Mouse (Mus musculus) neural tube, embryonic 13.5 days (tissue): ENCODE measurements around the gene Coq9. TPM values are rescaled to one million over a fixed set of nuclear protein-coding genes. Genes with fewer than 3 reads are reported as not detected.
"Not testable (repeated sequence)": the region's sequence is repeated elsewhere in the genome, so short reads cannot be mapped to it uniquely, and the experiment has no call there.

Source experiments
- ATAC-seq: fragments of 200-750 bp; cut with Nextera tagmentation; 2 replicates; pipeline ENCODE4 v1.8.0; 2017; ENCODE audit warnings: low read depth, mild to moderate bottlenecking, moderate TSS enrichment, moderate library complexity
- H3K27ac ChIP-seq: fragments of 300-500 bp; sonication (generic); replicated peaks from 2 replicates; pipeline ENCODE4 v1.5.1; 2015; ENCODE audit warnings: moderate library complexity, mild to moderate bottlenecking, inconsistent platforms
- H3K27me3 ChIP-seq: fragments of 300-500 bp; sonication (generic); 2 replicates; pipeline ENCODE4 v1.6.1; 2015; ENCODE audit warnings: mild to moderate bottlenecking, inconsistent platforms
- H3K36me3 ChIP-seq: fragments of 300-500 bp; sonication (generic); 2 replicates; pipeline ENCODE4 v1.6.1; 2015; ENCODE audit warnings: mild to moderate bottlenecking, inconsistent platforms
- H3K4me1 ChIP-seq: fragments of 300-500 bp; sonication (generic); replicated peaks from 2 replicates; pipeline ENCODE4 v1.6.1; 2015; ENCODE audit warnings: inconsistent platforms
- H3K4me2 ChIP-seq: fragments of 300-500 bp; sonication (generic); 2 replicates; pipeline ENCODE4 v1.6.1; 2015; ENCODE audit warnings: inconsistent platforms, mild to moderate bottlenecking, moderate library complexity
- H3K4me3 ChIP-seq: fragments of 300-500 bp; sonication (generic); 2 replicates; pipeline ENCODE4 v1.5.1; 2015; ENCODE audit warnings: mild to moderate bottlenecking, inconsistent platforms
- H3K9ac ChIP-seq: fragments of 300-500 bp; sonication (generic); 2 replicates; pipeline ENCODE4 v1.6.1; 2015; ENCODE audit warnings: moderate library complexity, mild to moderate bottlenecking, inconsistent platforms
- H3K9me3 ChIP-seq: fragments of 300-500 bp; sonication (generic); 2 replicates; pipeline ENCODE4 v1.6.1; 2016; ENCODE audit warnings: inconsistent platforms
- WGBS: fragments of 180-500 bp; shearing (Covaris S2); methylation state at CpG from one replicate; pipeline ENCODE4 v1.1.7; 2015; 5-methylcytosine and 5-hydroxymethylcytosine counted together
- polyA plus RNA-seq: library from polyadenylated mRNA; unstranded; fragments of >200 nt; fragmentation: Nextera tagmentation; extraction: Ambion mirVana; gene quantifications from 2 replicates; pipeline ENCODE4 v1.2.1, GENCODE M21; 2015

Coq9 gene
- polyA plus RNA-seq, 1 experiment from 2014 or later = 64.4 TPM

DNA sequence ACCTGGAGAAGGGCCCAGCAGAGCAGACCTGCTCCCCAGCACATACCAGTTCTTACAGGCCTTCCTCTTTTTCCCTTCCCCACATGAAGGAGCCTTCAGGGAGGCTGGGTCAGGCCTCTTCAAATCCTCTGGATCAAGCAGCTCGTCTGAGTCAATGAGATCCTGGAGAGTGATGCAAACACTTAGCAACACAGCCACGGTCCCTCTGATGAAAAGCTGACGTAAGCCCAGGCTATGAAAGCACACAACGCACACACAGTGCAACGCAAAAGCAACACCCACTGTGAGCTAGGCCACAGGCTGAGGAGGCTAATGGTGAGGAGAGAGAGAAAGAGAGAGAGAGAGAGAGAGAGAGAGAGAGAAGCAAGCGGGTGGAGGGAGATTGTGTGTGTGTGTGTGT, 13.0 kb upstream of the Coq9 start:
- no peaks in the 10 kb centered on the region for H3K27me3 ChIP-seq
- no peak for ATAC-seq
- H3K4me1 ChIP-seq = no peaks in the 10 kb centered on the region
- H3K4me3 ChIP-seq = no peak overlapping the region
- no peaks in the 10 kb centered on the region for H3K9me3 ChIP-seq
- no peak overlapping the region for H3K27ac ChIP-seq
- H3K4me2 ChIP-seq = no peak overlapping the region
- peaks cover 84% of the 10 kb centered on the region for H3K36me3 ChIP-seq
- WGBS = 87% methylated on average over 6 of the region's 6 CpGs
- H3K9ac ChIP-seq = no peak overlapping the region

DNA sequence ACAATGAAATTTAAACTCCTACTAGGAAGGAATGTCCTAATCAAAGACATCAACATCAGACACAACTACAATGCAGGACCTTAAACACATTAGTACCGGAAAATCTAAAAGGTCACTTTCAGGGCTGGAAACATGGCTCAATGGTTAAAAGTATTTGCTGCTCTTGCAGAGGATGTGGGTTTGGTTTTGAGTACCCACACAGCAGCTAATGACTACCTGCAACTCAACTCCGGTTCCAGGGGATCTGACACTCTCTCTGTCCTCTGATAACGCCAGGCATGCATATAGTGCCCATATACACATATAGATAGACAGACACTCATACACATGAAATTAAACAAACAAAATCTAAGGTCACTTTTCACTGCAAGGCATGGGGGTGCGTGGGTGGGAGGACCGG, 11.9 kb upstream of the Coq9 start:
- Histone ChIP-seq H3K36me3 (peaks cover 83% of the 10 kb centered on the region), H3K4me1 (no peaks in the 10 kb centered on the region), H3K9me3 (no peaks in the 10 kb centered on the region), H3K27me3 (no peaks in the 10 kb centered on the region), H3K9ac (no peak overlapping the region), H3K4me3 (no peak overlapping the region), H3K27ac (no peak overlapping the region), H3K4me2 (no peak overlapping the region)
- 97% methylated on average over 5 of the region's 5 CpGs for WGBS
- no peak for ATAC-seq

DNA sequence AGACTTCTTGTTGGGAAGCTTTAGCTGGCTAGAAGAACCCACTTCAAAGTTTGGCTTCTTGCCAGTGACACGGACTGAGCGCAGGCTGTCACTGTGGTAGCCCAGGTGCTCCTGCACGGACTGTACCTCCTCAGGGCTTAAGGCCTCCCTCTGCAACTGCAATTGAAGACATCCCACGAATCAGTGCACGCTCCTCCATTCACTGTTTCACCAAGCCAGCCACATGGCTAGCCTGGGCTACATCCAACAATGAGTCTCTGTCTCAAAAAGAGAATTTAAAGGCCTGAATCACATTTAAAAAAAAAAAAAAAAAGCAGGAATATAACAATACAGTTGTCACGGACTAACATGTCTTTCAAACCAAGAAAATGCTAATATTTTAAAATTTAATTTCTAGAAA, 9.8 kb upstream of the Coq9 start:
- Histone ChIP-seq H3K9me3 (no peaks in the 10 kb centered on the region), H3K27ac (no peak overlapping the region), H3K4me2 (no peak overlapping the region), H3K4me1 (no peaks in the 10 kb centered on the region), H3K27me3 (no peaks in the 10 kb centered on the region), H3K9ac (no peak overlapping the region), H3K4me3 (no peak overlapping the region), H3K36me3 (peaks cover 76% of the 10 kb centered on the region)
- WGBS = 95% methylated on average over 6 of the region's 6 CpGs
- ATAC-seq = no peak

DNA sequence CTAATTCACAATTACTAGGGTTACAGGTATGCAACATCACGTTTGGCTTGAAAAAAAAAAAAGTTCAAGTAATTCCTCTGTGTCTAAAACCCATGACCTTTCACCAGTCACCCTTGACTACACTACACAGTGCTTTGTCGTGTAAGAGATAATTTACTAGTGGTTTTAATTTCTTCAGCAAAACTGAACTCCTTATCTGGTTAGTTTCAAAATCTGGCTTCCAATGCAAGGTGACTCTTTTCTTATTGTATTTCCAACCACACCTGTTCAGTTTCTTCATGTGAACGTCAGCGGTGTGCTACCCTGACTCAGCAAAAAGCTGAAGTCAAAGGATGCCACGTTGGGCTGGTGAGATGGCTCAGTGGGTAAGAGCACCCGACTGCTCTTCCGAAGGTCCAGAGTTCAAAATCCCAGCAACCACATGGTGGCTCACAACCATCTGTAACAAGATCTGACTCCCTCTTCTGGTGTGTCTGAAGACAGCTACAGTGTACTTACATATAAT, 4.2 kb upstream of the Coq9 start:
- H3K4me3 ChIP-seq, H3K4me2 ChIP-seq, H3K9ac ChIP-seq, H3K27ac ChIP-seq, H3K27me3 ChIP-seq, ATAC-seq, H3K9me3 ChIP-seq: not testable (repeated sequence)
- H3K36me3 ChIP-seq = peaks cover 29% of the 10 kb centered on the region
- 79% methylated on average over 7 of the region's 7 CpGs for WGBS
- peaks cover 23% of the 10 kb centered on the region for H3K4me1 ChIP-seq

DNA sequence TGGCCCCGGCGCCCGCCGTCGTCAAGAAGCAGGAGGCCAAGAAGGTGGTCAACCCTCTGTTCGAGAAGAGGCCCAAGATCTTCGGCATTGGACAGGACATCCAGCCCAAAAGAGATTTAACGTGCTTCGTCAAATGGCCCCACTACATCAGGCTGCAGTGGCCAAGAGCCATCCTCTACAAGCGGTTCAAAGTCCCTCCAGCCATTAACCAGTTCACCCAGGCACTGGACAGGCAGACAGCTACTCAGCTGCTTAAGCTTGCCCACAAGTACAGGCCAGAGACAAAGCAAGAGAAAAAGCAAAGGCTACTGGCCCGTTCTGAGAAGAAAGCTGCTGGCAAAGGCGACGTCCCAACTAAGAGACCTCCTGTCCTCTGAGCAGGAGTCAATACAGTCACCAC, 2.4 kb upstream of the Coq9 start:
- 94% methylated on average over 13 of the region's 13 CpGs for whole genome bisulfite sequencing
- not testable (repeated sequence) for H3K4me3 ChIP-seq, H3K9ac ChIP-seq, H3K27ac ChIP-seq, H3K27me3 ChIP-seq, H3K9me3 ChIP-seq, ATAC-seq, H3K4me2 ChIP-seq
- peaks cover 27% of the 10 kb centered on the region for H3K4me1 ChIP-seq
- H3K36me3 ChIP-seq = peaks cover 16% of the 10 kb centered on the region

DNA sequence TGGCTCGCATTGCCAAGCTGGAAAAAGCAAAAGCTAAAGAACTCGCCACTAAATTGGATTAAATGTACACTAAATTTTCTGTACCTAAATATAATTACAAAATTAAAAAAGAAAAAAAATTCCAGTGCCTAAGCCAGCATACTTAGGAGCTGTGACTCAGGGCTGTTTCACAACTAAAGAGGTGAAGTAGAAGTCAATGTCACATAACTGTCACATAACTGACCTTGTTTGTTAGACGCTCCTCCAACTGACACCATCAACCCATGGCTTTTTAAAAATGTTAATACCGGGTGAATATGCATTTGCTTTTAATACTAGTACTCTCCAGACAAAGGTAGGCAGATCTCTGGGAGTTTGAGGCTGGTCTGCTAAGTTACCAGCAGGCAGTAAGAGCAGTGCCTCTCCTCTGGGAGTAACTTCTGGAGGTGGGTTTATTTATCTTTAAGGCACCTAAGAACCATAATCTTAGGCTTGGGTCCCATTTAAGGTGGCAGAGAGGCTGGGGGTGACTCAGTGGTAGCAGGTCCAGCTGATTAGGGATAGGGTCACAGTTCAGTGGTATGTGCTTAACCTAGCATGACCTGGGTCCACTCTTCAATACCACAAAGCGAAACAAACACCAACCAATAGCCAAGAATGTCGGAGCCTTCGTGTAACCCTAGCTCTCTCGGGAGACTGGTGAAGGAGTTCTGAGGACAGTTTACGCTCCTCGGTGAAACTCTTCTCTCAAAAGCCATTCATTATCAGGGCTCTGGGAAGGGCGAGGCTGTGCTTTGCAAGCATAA, 1.5 kb upstream of the Coq9 start:
- no peak overlapping the region for H3K27ac ChIP-seq
- H3K27me3 ChIP-seq = no peaks in the 10 kb centered on the region
- H3K4me1 ChIP-seq = peaks cover 27% of the 10 kb centered on the region
- no peak for ATAC-seq
- H3K4me2 ChIP-seq = peak overlapping the region; percentile 95
- H3K36me3 ChIP-seq = peaks cover 9% of the 10 kb centered on the region
- H3K9ac ChIP-seq = peak overlapping the region; percentile 91
- no peaks in the 10 kb centered on the region for H3K9me3 ChIP-seq
- 73% methylated on average over 11 of the region's 11 CpGs for WGBS
- H3K4me3 ChIP-seq = peak overlapping the region; percentile 77

DNA sequence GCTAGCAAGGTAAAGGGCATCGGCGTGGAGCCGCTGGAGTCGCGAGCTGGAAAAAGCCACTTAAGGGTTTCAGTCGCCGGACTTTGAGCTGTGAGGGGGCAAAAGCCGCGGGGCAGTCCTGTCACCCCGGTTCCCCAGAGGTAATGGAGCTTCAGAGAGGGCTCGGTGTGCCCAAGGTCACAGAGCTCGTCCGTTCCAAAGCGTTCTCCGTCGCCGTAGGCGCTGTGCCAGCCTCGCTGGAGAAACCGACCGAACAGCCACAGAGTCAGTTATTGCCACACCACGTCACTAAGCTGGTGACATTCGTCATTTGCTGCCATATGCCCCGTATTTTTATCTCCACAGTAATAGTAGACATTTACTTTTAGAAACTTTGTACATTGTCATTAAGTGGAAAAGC, 479 bp downstream of the Coq9 start:
- H3K4me2 ChIP-seq = peak overlapping the region; percentile 95
- WGBS = under 1% methylated on average over 24 of the region's 24 CpGs
- peak; percentile 72 for ATAC-seq

DNA sequence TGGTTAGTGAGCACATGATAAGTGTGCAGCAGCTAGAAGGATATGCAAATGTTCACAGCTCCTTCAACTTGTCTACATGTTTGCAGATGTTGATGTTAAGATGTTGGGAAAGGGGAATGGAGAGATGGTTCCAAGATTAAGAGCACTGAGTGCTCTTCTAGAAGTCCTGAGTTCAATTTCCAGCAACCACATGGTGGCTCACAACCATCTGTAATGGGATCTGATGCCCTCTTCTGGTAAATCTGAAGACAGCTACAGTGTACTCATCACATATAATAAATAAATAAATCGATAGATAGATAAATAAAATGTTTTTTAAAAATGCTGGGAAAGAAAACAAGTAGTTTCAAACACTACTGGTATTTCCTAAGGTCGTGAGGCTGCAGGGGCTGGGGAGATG, 3.1 kb downstream of the Coq9 start:
- WGBS = 63% methylated on average over 2 of the region's 2 CpGs
- Histone ChIP-seq H3K9me3 (no peaks in the 10 kb centered on the region), H3K4me1 (peaks cover 21% of the 10 kb centered on the region), H3K36me3 (peaks cover 33% of the 10 kb centered on the region), H3K4me2 (no peak overlapping the region), H3K4me3 (no peak overlapping the region), H3K27ac (no peak overlapping the region), H3K9ac (no peak overlapping the region), H3K27me3 (no peaks in the 10 kb centered on the region)
- no peak for ATAC-seq

More for the DNA sequence above, 479 bp downstream of the Coq9 start:
- H3K27ac ChIP-seq = peak overlapping the region; percentile 94
- peaks cover 12% of the 10 kb centered on the region; the same call in 1 of the 2 replicates for H3K36me3 ChIP-seq
- H3K9me3 ChIP-seq = no peaks in the 10 kb centered on the region
- H3K27me3 ChIP-seq = no peaks in the 10 kb centered on the region
- H3K4me1 ChIP-seq = peaks cover 27% of the 10 kb centered on the region
- H3K4me3 ChIP-seq = peak overlapping the region; percentile 77
- peak overlapping the region; percentile 91 for H3K9ac ChIP-seq

DNA sequence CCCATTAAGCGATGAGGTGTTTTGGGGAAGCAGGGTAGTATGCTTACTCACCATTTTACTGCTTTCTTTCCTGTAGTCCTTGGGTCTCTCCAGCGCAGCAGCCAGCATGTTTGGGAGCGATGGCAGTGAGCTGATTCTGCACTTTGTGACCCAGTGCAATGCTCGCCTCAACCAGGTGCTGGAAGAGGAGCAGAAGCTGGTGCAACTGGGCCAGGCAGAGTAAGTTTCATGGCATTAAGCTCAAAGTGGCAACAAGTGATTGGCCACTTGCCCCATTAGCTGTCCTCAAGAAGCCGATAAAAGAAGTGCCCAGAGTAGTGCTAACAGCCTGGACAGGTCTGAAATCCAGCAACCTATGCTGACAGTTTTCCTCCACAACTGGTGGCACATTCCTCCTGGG, 11.9 kb downstream of the Coq9 start:
- peaks cover 89% of the 10 kb centered on the region for H3K36me3 ChIP-seq
- H3K27me3 ChIP-seq = no peaks in the 10 kb centered on the region
- H3K9me3 ChIP-seq = no peaks in the 10 kb centered on the region
- no peak overlapping the region for H3K9ac ChIP-seq
- H3K4me1 ChIP-seq = no peaks in the 10 kb centered on the region
- WGBS = 93% methylated on average over 5 of the region's 5 CpGs
- no peak overlapping the region for H3K27ac ChIP-seq
- no peak overlapping the region for H3K4me2 ChIP-seq
- no peak for ATAC-seq
- no peak overlapping the region for H3K4me3 ChIP-seq

DNA sequence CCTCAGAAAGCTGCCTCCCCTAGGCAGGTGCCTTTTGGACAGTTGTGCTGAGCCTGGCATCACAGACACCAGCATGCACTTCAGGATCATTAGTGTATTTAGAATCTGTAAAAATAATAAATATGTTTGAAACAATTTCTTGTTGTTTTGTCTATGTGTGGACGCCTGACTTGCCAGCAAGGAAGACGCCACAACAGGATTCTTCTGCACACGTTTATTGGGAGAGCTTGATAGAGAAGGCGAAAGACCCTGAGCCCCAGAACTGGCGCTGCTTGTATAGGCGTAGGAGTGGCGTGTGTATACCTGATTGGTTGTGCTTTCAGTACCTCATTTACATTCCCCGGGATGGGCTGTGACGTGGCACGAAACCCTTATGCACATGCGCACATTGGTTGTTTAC, 16.6 kb downstream of the Coq9 start:
- H3K9ac ChIP-seq, H3K27me3 ChIP-seq, ATAC-seq, H3K4me2 ChIP-seq, H3K9me3 ChIP-seq, H3K4me3 ChIP-seq, H3K27ac ChIP-seq: not testable (repeated sequence)
- WGBS = 86% methylated on average over 11 of the region's 11 CpGs
- peaks cover 19% of the 10 kb centered on the region for H3K4me1 ChIP-seq
- peaks cover 51% of the 10 kb centered on the region for H3K36me3 ChIP-seq

DNA sequence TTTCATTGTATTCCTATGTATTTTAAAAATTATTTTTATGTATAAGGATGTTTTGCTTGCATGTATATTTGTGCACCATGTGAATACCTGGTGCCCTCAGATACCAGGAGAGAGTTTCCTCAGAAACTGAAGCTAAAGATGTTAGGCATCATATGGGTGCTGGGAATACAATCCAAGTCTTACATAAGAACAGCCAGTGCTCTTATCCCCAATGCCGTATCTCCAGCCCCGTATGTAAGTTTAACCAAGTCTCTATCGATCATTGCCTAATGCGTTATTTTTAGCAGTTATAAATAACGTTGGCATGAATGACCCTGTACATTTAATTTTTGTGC, 18.9 kb downstream of the Coq9 start:
- Histone ChIP-seq H3K9me3 (no peaks in the 10 kb centered on the region), H3K36me3 (peaks cover 51% of the 10 kb centered on the region), H3K4me1 (peaks cover 19% of the 10 kb centered on the region), H3K27me3 (no peaks in the 10 kb centered on the region), H3K27ac (no peak overlapping the region), H3K4me3 (peak overlapping the region; percentile 86), H3K4me2 (peak overlapping the region; percentile 28), H3K9ac (0 out of 2 replicates have a peak overlapping the region, but pooled peaks have one; percentile 13)
- peak; percentile 19 for ATAC-seq
- 32% methylated on average over 5 of the region's 5 CpGs for WGBS

DNA sequence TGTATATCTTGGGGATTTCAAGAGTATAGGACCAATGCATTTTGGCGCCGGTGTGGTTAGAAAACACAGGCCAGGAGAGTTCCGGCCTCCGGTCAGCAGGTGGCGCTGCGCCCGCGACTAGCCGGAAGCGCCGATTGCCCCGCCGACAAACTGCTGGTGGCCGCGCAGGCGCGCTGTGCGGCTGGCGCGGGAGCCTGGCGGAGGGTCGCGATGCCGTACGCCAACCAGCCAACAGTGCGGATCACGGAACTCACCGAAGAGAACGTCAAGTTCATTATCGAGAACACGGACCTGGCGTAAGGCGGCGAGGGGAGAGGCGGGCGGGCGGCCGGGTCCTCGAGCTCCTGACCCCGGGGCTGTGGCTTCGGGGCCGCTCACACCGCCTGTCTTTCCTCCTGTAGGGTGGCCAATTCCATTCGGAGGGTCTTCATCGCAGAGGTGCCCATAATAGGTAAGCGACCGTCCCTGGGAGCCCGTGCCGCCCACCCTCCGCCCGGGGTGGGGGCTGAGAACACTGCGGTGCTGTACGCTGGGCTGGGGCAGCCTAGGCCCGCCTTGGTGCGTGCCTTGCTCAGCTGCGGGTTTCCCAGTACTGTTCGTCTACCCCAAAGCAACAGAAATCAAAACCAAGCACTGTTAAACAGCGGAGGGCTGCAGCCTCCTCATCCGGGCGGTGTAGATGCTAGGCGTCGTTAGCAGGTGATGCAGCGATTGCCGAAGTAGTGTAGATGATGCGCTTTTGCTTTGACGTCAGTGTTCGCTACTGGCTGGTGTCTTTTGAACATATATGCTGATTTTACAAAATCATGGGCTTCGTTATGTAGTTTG, 19.4 kb downstream of the Coq9 start, which contains the start of gene Polr2c:
Polr2c (plus strand) TSS at position 105 of the 828 bp plus-strand sequence.
- H3K27ac ChIP-seq = peak within 1 kb of the TSS; percentile 73
- peaks cover 19% of the 10 kb centered on the region for H3K4me1 ChIP-seq
- under 1% methylated on average over 68 of the region's 68 CpGs for WGBS
- H3K36me3 ChIP-seq = peaks cover 51% of the 10 kb centered on the region
- H3K27me3 ChIP-seq = no peaks in the 10 kb centered on the region
- peak within 1 kb of the TSS; percentile 95 for H3K9ac ChIP-seq
- H3K9me3 ChIP-seq = no peaks in the 10 kb centered on the region
- ATAC-seq = peak; percentile 78
- peak within 1 kb of the TSS; percentile 86 for H3K4me3 ChIP-seq
- H3K4me2 ChIP-seq = peak within 1 kb of the TSS; percentile 91
